Mouse (Mus musculus) NIH3T3 (cell line): ENCODE measurements around the gene Def8.
"Not testable (repeated sequence)": the region's sequence is repeated elsewhere in the genome, so short reads cannot be mapped to it uniquely, and the experiment has no call there.

Source experiments
- DNase-seq: peaks from one replicate; pipeline ENCODE4 v3.0.0-alpha.2; 2012; ENCODE audit warnings: low read depth

Def8 gene

DNA sequence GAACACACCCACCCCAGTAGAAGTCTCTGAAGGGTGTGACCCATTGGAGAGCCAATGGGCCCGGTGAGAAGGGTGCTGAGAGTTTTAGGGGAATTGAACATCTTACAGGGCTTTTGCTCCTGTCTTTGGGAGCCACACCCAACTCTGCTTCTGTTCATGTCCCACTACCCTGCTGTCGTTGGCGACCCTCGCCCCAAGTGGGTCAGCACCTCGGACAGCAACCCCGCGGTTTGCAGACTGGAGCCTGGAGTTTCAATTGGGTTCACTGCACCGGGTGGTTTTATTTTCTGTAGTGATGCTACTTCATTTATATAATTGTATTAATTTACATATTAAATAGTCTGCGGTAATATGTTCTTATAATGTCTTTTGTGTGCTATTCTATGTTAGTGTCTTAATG lies 9.1 kb upstream of the Def8 start:
- DNase-seq = no peak

- not testable (repeated sequence) for DNase-seq
These were observed 8.2 kb upstream of the Def8 start for GRCm38 (mm10) chr8:123414997-123415696.

GRCm38 (mm10) chr8:123415967-123416943 lies 7.1 kb upstream of the Def8 start:
- peak; percentile 66 for DNase-seq

- DNase-seq = no peak
These were observed 6.3 kb upstream of the Def8 start for GRCm38 (mm10) chr8:123416944-123417555.

DNA sequence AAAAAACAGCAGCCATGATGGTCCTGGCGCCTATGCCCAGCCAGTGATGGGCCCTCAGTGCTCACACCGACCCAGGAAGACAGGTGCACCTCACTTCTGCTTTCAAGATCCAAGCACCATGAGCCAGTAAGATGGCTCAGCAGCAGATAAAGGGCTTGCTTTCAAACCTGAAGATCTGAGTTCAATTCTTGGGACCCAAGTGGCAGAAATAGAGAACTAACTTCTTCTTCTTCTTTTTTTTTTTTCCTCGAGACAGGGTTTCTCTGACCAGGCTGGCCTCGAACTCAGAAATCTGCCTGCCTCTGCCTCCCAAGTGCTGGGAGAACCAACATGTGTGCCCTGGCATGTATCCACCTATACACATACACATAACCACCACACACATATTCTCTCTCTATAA lies 3.6 kb upstream of the Def8 start:
- DNase-seq = peak; percentile 0

- DNase-seq = no peak
These were observed 2.6 kb upstream of the Def8 start for GRCm38 (mm10) chr8:123420525-123421281.

DNA sequence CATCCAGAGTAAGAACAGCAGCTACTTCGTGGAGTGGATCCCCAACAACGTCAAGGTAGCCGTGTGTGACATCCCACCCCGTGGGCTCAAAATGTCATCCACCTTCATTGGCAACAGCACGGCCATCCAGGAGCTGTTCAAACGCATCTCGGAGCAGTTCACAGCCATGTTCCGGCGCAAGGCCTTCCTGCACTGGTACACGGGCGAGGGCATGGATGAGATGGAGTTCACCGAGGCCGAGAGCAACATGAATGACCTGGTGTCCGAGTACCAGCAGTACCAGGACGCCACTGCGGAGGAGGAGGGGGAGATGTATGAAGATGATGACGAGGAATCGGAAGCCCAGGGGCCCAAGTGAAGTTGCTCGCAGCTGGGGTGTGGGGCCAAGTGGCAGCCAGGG lies 2.0 kb upstream of the Def8 start:
- no peak for DNase-seq

DNA sequence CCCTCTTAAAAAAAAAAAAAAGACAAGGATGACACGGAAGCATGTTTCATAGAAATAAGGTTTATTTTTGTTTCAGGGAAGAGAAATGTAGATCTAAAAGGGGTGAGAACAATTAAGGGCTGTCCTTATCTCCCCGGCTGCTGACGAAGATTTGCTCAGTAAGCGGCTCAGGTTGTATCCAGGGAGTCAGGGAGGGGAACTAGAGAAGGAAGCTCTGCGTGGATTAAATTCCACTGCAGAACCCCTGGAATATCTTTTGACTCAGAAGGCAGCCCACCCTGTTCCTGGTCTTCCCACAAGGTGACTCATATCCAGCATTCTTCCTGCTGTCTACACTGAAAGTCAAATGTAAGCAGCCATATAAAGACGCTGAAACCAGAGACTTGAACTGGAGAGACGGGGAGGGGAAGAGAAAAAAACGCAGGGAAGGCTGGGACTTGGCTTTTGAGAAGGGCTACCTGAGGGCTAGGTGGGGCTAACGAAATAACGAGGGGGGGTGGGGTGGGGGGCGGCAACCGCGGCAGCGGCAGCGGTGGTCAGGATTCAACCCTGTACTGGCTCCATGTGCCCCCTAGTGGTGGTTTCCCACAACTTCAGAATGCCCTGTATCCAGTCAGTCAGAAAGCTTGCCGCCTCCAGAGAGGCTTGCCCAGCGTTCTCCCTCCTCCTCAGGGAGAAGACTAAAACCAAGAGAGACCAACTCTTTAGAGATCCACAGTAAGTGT lies 1.1 kb upstream of the Def8 start:
- peak; percentile 88 for DNase-seq

DNA sequence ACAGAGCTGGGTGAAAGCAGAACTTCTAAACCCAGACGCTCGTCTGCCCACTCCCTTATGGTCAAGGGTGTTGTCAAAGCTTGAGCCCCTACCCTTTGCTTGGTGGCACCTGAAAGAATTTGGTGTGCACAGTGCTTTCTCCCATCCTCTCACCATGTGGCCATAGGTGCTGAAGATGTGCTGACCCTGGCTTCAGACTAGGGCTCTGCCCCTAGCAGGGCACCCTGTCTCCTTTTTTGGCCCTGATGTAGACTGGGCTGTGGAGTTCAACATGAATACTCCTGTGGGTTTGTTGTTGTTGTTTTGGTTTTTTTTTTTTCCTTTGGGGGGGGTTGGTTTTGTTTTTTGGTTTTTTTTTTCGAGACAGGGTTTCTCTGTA lies 557 bp upstream of the Def8 start:
- no peak for DNase-seq

DNA sequence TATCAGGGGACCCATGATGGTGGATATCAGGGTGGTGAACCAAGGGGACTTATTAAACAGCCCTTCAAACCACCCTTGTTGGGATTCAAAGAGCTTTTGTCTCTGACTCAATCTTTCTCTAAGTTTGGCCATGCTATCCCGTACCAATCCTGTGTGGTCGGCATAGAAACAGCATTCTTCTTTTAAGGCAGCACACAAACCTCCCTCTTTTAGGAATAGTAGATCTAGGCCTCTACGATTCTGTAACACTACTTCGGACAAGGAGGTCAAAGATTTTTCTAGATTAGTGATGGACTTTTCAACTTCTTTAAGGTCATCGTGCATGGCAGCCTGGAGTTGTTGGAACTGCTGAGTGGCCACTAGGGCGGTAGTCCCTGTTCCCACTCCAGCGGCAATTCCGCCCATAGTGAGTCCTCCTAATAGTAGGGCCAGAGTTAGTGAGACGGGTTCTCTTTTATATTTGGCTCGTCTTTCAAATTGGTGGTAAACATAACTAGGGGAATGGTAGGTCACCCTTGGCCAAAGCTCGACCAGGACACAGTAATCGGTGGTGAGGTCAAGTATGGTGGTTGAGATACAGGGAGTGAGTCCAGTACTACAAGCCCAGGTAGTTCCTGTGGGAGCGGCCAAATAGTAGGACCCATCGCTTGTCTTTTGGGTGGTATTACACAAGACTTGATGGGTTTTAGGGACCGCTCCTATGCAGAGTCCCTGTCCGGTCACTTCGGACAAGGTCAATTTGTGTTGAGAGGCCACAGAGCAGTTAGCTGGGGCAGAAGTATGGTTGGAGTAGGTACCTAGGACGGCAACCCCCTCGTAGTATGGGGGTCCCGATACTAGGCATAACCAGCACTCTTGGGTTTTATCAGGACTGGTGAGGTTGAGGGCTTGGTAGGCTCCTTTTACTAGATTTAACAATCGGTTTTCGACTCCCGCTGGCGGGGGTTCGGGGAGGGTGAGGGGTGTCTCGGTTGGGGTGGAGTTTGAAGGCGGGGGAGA lies 3.5 kb downstream of the Def8 start:
- no peak for DNase-seq

- DNase-seq = no peak
These were observed 4.4 kb downstream of the Def8 start for GRCm38 (mm10) chr8:123427639-123428275.

- no peak for DNase-seq
These were observed 5.1 kb downstream of the Def8 start for GRCm38 (mm10) chr8:123428343-123428893.

DNA sequence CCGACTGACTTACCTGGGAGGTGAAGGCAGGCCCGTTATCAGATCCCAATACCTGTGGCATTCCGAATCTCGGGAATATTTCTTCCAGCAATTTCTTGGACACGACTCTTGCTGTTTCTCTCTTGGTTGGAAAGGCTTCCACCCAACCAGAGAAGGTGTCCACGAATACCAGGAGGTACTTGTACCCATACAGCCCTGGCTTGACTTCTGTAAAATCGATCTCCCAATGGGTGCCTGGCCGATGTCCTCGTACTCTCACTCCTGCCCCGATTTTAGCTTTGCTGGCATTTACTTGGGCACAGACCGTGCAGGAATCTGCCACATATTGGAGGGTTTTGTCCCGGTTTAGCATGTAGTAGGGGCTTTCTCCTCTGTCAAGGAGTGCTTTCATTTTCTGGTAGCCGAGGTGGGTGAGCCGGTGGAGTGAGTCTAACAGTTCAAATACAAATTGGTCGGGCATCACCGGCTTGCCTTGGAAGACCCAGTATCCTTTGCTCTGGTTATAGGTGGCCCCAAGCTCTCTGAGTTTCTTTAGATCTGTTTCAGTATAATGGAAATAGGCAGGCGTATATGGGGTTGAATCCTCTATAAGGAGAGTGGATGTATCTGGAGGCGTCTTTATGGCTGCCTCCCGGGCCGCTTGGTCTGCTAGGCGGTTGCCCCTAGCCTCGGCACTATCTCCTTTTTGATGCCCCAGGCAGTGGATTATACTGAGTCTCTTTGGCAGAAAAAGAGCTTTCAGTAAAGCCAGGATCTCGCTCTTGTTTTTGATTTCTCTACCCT lies 5.8 kb downstream of the Def8 start:
- no peak for DNase-seq

- DNase-seq = not testable (repeated sequence)
These were observed 6.3 kb downstream of the Def8 start for GRCm38 (mm10) chr8:123429722-123430013.

DNA sequence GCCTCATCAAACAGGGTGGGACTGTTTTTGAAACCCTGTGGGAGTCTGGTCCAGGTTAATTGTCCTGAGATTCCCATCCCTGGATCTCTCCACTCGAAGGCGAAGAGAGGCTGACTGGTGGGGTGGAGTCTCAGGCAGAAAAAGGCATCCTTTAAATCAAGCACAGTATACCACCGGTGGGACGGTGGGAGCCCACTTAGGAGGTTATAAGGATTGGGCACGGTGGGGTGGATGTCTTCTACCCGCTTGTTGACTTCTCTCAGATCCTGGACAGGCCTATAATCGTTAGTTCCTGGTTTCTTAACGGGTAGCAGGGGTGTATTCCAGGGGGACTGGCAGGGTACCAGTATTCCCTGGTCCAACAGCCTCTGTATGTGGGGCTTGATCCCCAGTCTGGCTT lies 7.6 kb downstream of the Def8 start:
- not testable (repeated sequence) for DNase-seq

DNA sequence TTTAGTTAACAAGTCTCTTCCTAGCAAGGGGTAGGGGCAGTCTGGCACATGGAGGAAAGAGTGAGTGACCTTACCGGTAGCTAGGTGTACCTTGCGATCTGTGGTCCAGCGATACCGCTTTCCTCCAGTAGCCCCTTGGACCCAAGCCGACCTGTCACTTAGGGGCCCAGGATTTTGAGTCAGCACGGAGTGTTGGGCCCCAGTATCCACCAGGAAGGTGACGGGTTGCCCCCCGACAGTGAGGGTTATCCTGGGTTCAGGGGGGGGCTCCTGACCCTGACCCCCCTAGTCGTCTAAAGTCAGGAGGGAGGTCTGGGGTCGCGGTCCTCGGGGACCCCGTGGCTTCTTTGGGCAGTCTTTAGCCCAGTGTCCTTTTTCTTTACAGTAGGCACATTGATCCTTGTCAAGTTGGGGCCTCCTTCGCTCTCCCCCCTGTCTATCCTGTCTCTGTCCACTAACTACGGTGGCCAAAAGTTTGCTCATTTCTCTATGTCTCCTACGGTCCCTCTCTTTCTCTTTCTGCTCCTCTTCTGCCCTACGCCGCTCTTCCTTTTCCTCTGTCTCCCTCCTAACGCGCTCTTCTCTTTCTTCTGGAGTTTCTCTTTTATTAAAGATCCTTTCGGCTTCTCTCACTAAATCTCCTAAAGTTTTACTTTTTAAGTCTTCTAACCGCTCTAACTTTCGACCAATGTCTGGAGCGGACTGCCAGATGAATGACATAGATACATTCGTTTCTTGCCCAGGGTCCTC lies 8.5 kb downstream of the Def8 start:
- DNase-seq = no peak

GRCm38 (mm10) chr8:123432381-123432780 lies 9.1 kb downstream of the Def8 start:
- DNase-seq = no peak
